Mouse (Mus musculus): Measurements from ENCODE around the gene Mdm2.

DNA sequence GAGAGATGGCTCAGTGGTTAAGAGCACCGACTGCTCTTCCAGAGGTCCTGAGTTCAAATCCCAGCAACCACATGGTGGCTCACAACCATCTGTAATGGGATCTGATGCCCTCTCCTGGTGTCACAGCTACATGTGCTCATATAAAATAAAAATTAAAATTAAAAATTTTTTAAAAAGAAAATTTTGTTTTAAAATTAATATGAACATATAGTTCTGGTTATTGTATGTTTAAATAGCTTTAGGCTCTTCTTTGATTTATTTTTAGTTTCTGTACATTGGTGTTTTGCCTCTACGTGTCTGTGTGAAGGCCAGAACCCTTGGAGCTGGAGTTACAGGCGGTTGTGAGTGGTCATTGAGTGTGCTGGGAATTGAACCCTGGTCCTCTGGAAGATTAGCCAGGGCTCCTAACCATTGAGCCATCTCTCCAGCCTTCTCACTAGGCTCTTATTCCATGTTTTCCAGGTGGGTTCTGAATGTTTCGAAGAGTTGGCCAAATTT is 16.4 kb upstream of the Mdm2 start:
- TF ChIP-seq POLR2A (IDR thresholded peaks at IDR 0.05; ENCODE audit: insufficient read depth, low read depth, low read length) (no peak), CTCF (IDR thresholded peaks at IDR 0.05; ENCODE audit: insufficient read depth, low read depth, low read length) (no peak)

Data from olfactory bulb, adult 2 months (tissue).